Mouse (Mus musculus) ovary, postnatal 36 days (tissue): ENCODE measurements at regions not wholly inside any gene's neighbourhood (a gene's known extent, or its start where the extent isn't known, plus 50 kb on each side); places are given as distances from the start of the nearest gene placed in this dataset.
A peak's percentile ranks its signal among the peaks of the same experiment; 100 is the strongest.

Source experiments
- DNase-seq: peaks from one replicate; pipeline ENCODE4 v3.0.0; 2022; ENCODE audit warnings: low spot score, mixed read lengths

DNA sequence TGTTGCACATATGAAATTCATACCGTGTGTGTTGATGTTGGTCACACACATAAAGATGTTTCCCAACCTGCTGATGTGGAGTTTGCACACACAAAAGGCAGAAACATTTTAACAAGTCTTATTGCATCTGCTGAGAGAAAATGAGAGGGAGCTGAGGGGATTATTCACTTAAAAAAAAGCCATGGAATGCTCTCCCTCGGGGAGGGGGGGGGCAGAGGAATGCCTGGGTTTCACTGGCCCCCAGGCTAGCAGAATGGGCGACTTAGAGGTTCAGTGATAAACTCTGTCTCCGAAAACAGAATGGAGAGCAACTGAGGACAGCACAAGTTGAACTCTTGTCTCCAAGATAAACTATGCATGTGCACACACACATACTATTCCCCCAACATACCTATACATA is 392.4 kb upstream of the Id4 start:
- DNase-seq, result no peak

DNA sequence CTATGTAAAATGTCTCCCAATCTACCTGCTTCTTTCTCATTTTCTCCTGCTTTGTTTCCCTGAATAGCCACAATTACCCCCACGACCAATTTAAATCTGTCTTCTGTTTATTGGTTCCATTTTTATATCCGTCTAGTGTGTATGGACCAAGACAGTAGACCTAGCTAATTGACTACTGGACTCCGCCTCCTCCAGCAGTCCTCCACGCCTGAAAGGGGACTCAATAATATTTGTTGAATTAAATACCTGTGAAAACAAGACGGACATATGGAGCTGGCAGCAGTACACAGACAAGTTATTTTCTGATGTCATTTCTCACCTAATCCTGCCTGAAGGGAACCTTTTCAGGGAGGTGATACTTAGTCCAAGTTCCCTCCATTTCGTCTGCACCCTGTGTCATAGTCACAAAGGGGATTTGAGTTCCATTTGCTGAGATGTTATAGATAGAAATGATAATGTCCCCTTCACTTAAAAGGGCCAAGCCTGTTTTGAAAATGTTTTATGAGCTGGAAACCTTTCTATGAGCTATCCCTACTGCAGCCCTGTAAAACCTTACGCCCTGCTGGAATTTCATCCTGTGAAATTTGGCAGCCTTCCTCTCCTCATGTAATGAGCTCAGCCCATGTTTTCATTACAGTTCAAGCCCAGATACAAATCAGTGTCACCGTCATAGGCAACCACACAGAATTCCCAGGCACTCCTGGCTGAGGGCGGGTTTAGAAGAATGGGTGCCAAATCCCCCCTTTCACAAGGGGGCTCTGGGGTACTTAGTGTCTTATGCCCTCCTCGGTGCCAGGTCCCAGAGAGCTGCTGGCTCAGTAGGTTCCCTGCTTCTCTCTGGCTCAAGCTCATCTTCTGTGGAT is 391.1 kb upstream of the Id4 start:
- DNase-seq, result no peak

DNA sequence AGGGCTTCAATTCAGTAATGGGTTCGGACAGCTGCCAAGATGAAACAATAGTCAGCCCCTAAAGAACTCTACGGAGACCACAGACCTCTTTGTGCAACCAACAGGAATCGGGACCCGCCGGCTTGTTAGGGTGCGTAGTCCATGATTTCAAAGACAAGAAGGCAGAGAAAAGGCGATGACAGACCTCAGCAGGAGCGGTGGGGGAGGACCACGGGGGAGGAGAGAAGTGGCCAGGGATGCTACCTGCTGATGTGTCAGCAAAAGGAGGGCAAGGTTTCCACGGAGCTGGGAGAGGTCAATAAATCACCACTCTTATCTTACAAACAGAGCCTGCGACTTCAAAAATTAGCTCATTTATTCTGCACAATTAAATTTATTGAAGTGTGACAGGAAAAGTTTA is 388.4 kb upstream of the Id4 start:
- DNase-seq, result no peak

DNA sequence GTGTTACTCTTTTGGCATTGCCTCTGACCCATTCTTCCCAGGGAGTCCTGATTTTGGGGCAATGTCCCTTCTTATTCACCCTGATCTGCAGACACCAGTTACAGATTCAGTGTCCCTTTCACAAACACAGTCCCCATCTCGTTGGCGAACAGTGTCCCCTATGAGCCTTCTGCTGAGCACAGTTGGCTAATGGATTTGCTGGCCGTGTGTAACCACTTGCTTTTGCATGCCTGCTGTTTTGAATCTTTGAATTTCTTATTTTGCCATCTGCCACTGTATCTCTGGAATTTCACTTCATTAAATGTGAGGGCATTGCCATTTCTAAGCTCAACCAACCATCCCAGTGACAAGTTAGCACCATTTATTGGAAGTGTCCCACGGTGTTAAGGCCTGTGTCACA is 368.5 kb upstream of the Id4 start:
- no peak for DNase-seq

DNA sequence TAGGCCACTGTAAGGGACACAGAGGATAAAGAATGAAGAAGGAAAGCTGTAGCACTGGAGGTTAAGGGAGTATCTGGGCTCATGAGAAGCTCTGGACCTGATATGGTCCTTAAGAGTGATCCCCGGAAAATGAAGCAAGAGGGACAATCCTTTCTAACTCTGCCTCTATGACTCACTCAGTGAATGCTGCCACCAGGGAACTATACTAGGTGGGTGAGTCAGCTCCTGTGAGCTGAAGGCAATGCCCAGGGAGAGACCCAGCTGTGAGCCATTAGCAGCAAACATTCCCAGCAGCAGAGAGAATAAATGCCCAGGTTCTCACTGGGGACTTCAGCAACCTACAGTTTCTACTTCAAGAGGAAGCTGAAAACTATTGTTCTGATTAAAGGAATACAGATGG is 366.7 kb upstream of the Id4 start:
- no peak for DNase-seq

DNA sequence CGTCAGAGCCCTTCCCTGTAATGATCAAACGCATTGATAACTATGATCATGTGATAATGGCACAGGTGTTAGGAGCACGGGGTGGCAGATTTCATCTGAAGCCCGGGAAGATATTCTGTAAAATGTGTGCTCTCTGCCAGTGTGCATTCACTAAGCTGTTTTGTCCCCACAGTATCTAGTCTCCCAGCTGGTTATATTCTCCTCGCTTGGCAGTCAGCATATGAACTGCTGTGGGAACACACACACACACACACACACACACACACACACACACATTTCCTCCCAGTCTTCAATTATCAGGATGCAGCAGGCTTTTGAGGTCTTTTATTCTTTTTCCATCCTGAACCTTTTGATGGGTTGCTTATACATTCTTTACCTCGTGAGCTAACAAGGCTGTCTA is 365.8 kb upstream of the Id4 start:
- no peak for DNase-seq

DNA sequence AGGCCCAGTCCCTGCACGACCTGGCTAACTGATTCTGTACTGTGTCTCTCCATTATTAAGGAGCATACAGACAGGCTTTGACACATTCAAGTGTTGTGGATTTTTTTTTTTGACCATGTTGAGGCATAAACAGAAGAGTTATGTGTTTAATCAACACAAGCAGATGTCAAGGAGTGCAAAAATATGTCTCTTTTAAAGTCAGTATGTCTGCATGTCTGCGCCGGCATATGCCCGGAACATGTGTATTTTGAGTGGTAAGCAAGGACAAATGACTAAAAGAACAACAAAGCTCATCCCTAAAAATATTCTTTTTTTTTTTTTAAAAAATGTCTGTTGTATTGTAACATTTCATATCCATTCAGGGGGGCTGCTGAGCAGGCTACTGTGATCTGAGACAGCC is 364.4 kb upstream of the Id4 start:
- DNase-seq, result no peak

DNA sequence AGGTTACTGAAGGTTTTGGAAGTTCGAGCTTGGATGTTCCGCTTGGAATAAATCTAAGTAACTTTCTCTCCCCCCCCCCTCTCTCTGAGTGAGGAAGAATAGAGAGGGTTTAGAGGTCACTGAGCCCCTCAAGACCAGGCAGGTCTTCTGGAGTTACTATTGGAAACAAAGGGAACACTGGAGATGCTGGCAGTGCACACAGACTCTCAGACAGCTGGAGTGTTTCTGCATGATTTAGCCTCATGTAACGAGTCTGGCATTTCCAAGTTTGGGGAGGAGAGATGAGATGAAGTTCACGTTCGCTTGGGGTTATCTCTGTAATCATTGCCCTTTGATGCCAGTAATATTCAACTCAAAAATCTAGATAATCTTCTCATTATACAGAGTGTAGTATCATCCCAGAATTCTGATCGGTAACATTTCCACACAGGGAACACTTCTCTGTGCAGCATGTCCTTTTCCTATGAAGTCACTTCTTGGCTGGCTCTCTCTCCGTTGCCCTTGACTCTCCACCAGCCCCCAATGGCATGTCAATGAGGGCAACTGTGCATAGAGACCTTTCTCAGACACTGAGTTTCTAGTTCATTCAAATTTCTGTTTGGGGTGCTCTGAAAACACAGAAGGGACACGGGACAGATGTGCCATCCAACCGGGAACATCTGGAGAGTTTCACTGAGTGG is 351.0 kb upstream of the Id4 start:
- DNase-seq, result no peak

DNA sequence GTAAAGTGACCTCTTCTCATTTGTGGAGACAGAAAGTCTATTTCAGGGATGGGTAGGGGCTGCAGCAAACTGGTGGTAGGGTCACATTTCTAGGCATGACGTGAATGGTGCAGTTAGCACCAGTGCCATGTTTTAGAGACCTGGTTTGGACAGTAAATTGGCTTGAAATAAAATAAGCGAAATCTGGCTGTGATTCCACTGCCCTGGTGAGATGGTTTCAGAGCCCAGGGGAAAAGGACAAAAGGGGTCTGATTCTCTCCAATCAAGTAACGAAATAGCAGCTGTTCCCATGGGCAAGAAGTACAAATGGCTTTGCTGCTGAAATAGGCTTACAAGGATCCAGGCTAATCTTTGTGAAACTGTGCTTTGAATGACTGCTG is 350.5 kb upstream of the Id4 start:
- DNase-seq, result no peak

DNA sequence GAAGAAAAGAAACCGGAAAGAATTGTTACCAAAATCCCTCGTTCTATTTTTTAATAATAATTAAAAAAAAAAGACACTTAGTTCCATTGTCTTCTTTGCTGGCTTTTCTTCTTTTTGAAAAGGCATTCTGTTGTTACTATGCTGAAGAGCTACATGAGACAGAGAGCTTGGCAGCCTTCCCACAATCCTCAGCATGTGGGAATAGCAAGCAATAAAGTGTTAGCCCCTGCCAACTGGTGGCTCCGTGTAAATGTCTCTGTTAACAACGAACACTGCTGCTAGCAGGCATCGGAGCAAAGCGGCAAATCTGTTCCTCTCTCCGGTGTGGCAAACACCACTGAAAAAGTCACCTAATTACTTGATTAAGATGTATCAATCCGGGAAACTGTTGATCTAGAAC is 344.6 kb upstream of the Id4 start:
- no peak for DNase-seq

DNA sequence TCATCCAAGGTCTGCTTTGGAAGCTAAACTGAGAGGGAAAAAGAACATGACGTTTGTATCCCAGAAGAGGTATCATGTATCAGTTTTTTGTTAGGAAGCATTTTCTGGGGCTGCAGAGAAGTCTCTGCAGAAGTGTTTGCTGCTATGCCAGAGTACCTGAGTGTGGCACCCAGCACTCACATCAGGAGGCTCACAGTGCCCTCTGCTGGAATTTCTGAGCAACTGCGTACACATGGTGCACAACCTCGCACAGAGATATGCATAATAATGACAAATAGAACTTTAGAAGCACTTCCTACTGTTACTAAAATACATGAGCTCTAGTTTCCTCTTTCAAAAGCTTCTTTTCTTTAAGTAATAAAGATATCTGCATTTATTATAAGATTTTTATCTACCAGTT is 343.7 kb upstream of the Id4 start:
- no peak for DNase-seq

DNA sequence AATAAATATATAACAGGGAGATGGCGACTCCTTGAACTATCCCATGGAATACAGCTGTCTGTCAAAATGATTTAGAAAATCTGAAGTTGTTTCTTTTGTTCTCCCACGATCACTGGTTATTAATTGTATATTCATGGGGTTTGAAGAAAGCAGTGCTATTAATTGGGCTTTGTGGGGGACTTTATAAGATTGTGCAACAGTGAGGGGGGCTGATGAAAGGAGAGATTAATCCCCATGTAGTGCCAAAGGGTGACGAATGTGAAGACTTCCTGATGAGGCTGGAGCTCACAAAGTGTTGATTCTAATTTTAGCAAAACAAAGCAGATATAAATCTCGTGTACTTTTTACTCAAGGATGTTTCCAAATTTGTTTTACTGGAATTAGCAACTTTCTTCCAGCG is 340.0 kb upstream of the Id4 start:
- DNase-seq, result no peak

DNA sequence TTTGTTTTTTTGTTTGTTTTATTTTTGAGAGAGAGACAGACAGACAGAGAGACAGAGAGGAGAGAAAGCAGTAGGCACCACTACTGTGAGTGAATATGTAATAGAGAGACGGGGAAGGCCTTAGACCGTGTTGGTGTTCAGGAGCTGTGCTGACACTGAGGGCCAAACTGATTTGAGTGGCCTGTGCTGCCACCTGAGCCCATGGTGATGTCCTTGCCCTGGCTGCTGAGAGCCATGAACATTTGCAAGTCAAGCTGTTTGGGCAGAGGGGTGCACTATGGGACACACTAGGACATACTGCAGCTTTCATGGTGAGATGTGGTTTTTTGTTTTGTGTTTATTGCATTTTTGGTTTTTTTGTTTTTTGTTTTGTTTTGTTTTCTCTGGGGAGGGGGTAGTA is 320.3 kb upstream of the Id4 start:
- no peak for DNase-seq

DNA sequence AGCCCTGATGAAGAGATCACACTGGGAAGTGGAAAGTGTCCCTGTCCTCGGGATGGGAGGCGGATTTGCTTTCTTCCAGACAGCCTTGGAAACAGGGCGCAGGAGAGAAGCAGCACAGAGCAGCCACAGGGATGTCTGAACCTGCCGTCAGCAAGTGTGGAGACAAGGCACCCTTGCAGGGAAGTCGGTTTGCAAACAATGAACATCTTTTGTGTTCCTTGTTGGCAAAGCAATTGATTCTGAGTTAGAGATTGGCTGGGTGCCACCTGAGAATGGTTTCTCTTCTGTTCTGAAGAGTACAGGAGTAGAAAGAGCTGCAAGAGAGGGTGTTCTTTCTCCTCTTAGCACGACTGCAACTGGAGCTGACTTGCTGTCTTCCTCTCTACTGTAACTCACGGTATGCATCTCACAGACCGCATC is 318.6 kb upstream of the Id4 start:
- DNase-seq, result peak; percentile 12

DNA sequence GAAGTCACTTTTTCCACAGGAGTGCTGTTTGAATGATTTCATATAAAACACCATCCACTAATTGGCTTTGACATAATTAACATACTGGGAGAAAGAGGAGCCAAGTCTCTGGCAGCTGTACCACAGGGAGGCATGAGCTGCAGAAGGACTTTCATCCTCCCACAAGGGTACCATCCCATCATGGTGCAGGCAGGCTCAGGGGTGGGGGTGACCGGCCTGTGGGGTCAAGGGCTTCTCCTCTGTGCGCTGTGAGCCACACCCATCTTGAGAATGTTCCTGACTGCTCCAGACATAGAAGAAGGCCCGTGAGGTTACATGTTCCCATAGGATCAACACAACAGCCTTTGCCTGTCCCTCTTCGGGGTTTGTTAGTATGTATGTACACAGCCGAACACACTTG is 317.4 kb upstream of the Id4 start:
- DNase-seq, result no peak

DNA sequence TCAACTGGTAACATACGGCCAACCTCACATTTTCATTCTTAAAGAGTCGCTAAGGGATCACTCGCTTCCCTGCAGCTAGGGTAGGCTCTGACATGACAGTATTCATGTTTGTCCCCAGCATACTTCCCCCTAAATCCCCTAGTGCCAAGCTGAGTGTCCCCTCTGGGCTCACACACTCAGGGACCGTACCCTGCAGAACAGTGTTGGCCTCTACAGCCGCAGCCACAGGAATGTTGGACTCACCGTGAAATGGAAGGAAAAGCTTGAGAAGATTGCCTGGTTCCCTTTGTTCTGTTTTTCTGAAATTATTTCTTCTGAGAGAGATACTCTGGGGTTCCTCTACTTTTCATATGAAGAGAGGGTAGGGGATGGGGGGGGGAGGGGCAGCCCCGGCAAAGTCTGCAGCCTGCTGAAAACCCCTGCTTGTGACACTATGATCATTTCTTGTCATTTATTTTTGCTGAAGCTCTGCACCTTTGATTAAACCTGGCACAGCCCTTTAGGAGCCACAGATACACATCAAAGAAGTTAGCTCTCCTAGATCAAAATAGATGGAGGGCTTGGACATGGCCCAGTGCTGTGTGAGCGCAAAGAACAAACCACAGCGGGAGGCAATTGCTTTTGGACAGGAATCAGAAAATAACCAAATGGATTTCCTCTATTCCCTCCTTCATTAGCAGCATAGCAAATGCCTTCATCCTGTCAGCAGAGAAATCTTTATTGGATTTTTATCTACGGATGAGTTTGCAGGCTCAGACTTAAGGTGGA is 312.7 kb upstream of the Id4 start:
- DNase-seq, result no peak

DNA sequence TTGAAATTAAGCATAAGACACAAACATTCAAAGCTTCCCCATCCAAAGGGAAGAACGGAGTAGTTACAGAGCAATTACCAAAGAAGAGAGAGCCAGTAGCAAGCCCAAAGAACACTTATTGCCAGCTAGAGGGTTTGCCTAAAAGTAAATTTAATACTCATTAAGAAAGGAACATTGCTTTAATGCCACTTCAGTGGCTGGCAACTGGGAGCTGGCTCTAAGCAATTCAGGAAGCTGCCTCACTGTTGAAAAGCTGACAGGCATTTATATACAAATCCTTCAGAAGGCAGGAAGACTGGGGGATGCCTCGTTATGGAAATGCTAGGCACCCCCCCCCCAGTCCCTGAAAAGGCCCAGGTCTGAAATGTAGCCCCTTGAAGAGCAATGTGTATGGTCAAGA is 310.6 kb upstream of the Id4 start:
- DNase-seq, result no peak

DNA sequence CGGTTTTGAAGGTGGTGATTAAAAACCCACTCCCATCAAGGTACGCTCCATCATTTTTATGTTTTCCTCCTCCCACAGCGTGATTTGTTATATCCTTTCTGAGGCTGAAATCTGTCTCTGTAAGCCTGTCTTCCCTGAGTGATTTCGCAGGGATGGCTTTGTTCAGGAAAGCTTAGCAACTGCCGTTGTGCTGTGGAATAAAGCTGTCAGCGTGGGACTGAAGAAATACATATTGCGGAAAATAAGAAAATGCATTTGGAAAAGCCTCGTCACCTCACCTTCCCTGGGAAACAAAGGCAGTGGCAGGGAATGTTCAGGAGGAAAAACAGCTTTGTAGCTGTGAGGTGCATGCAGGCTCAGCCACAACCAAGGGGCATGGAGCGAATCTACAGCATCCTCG is 310.0 kb upstream of the Id4 start:
- DNase-seq, result no peak

DNA sequence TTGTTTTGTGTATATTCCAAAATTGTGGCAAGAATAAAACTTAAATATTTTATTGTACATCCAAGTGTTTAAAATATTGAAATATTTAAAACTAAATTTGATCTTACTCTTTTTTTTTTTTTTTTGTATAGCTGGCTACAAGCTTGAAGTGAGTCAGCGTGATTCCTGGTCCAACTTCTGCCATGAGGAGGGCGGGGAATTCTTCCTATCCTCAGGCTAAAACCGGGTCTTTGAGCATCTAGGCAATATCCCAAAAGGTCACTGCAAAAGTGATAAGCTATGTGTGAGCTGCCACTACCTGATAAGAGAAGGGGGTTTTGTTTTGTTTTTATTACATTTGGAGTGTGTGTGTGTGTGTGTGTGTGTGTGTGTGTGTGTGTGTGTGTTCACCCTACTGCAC is 308.1 kb upstream of the Id4 start:
- DNase-seq, result no peak

DNA sequence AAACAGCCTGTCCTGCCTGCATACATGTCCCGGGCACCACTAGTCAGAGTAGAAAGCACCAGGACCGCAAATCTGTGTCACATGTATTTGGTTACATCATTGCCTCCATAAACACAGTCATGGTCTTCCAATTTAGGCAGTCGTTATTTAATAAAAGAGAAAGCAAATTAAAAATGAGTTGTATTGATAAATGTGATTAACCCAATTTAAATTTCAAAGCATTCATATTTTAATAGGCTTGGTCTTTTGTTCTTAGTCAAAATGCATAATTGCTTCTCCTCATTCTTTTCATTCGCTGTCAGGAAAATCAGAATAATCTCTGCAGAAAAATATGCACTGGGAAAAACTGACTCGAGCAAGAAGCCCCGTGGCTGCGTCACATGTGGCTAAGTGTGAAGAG is 307.3 kb upstream of the Id4 start:
- no peak for DNase-seq

DNA sequence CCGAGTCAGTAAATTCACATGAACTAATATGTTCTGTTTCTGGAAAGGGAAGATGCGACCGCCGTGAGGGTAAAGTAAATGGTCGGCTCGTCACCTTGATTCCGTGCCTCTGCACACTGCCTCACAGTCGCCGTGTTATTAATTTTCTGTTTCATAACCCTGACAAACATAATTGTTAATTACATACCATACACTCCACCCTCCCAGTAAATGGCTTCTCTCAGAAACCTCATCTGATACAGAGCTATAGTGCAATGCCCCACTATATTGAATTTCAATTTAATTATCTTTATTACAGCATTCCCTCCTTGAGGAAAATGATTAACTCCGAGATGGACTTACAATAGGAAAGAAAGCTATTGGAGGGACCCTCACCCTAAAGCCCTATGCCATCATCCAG is 305.5 kb upstream of the Id4 start:
- DNase-seq, result no peak

DNA sequence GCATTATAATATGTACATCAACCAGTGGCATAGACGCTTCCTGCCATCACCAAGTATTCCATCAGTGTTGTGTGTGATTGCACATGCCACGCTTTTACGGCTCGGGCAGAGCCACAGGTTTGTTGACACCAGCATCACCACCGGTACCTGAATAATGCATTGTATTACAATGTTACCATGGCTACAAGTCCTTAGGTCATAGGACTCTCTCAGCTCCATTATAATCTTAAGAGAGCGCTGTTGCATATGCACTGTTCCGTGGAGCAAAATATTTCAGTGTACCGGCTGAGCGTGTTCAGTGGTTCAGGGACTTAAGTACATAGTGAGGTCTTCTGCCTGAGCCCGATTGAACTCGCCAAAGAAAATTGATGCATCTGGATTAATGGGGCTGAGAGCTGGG is 303.4 kb upstream of the Id4 start:
- DNase-seq, result no peak

DNA sequence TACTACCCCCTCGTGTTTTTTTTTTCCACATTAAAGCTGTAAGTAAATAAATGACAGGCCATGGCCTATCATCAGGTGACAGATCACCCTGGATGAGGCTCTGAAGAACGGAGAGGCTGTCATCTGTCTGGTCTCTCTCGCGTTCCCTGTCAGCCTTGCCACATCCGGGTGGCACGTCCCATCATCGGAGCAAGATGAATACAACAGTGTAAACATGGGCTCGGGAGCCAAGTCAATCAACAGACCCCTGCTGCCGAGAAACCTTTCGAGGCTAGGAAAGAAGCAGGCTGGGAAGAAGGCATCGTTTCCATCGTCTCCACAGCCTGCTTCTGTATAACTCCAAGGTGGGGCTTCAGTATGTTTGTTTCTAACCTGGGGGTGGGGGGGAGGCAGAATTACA is 286.8 kb upstream of the Id4 start:
- DNase-seq, result no peak
